Mouse (Mus musculus): ENCODE data around the gene Nr4a1.

DNA sequence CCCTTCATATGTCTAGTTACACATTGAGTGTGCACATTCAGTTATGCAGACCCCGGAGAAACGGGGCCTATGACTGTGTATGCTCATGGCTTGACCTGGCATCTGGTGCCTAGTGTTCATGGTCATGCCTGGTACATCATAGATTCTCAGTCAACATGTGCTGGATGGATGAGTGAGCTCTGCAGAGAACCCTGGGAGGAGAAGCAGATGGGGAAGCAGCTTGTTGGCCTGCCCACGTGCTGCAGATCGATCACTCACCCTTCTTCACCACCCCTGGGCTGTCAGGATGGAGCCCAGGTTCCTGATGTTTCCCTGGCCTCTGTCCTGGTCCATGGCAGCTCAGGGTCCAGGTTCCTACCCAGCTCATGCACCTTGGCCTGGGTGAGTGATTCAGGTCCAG lies 52.4 kb downstream of the Nr4a1 start:
- TF ChIP-seq CTCF (conservative IDR thresholded peaks at IDR 0.05; ENCODE audit: insufficient read depth, insufficient read length, low read depth, low read length) (no peak), POLR2A (IDR thresholded peaks at IDR 0.05; ENCODE audit: low read depth, low read length) (no peak)

Measured in kidney, adult 2 months (tissue).